Mouse (Mus musculus) brain, embryonic 14.5 days (tissue): ENCODE results near the gene Limk2.

Experiments used
- CTCF ChIP-seq: fragments of 200-500 bp; IDR thresholded peaks from 2 replicates; pipeline ENCODE4 v1.5.1; 2012; ENCODE audit warnings: inconsistent platforms, mild to moderate bottlenecking, moderate library complexity, borderline replicate concordance; ENCODE audit not compliant: insufficient read depth, insufficient read length; ENCODE audit errors: extremely low read depth
- POLR2A ChIP-seq: fragments of 200-500 bp; IDR thresholded peaks from 2 replicates; pipeline ENCODE4 v1.6.1; 2012; ENCODE audit warnings: mild to moderate bottlenecking, inconsistent platforms, borderline replicate concordance; ENCODE audit not compliant: poor library complexity, insufficient read depth, insufficient read length, severe bottlenecking; ENCODE audit errors: extremely low read depth

DNA sequence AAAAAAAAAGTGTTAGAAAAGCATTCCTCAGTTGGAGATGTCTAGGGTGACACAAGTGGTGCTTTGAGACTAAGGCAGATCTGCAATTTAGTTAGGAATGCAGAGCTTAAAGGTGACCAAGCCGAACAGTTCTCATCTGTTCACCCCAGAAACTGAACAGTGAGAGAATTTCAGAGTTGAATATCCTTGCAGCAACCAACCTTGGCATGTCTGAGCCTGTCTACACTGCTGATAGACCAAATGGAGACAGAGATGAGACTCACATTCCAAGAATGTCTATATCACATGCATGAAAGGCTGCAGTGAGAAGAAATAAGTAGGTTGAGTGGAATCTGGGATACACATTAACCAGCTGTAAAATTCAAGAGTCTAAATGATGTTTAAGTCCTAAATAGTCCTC lies 28.6 kb upstream of the Limk2 start:
- TF ChIP-seq POLR2A (no peak), CTCF (no peak)
